Mouse (Mus musculus): ENCODE results near the gene Edn2.
A peak's percentile ranks its signal among the peaks of the same experiment; 100 is the strongest.

Gene Edn2

DNA sequence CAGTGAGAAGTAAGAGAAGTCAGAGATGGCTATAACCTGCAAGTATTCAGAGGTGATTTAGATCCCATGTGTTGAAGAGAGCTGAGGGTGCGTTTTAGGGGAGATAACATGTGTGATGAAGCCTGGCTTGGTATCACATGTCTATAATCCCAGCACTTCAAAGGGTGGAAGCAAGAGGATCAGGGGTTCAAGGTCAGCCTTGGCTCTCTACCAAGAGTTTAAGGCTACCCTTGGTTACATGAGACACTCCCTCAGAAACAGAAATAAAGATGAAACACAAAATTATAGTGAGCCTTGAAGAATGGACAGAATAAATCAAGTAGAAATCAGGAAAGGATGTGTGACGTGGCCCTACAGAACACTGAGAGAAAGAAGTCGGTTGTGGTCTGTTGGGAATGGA is 7.3 kb upstream of the Edn2 start:
- no peak for DNase-seq (ENCODE audit: low spot score in 2 of 2)

DNA sequence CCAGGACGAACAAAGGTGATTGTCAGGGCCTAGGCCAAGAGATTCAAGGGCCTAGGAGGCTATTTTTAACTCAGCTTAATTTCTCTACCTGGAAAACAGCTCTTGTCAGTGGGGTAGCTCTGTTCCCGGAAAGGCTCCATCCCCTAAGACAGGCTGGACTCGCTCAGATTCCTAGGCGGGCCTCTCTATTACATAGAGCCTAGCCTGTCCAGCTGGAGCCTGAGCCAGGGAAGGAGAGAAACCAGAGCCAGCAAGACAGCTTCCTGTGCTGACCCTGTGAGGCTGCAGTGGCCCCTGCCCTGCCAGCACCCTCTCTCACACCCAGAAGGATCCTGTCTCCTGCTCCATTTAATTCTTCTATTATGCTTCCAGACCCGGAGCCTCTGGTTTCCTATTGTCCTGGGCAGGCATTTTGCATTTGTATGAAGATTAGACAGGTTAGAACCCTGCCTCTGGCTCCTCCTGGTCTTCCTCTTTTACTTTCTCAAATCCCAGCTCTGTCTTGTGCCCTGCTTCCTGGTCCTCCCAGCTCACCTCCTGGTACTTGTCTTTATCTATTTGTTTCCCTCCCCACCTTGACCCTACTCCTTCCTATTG is 2.2 kb upstream of the Edn2 start:
- DNase-seq (ENCODE audit: low spot score in 2 of 2), result no peak

DNA sequence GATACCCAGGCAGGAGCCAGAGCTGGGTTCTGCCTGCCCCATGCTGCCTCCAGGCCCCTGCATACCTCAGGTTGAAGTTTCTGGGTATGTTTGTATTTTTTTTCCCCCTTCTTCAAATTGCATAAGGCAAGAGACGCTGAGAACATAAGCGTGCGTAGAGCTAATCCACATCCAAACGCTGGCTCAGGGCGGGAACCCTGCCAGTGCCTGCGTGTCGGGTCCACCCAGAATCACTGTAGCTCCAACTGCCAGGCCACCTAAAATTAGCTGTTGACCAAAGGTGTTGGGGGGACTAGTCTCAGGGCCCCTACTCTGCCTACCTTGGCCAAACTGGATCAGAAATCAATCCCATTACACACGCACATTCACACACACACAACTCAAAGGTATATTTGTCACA is 1.6 kb downstream of the Edn2 start:
- DNase-seq (ENCODE audit: low spot score in 2 of 2), result no peak

- peak in 1 of 2 experiments; percentile 58 for DNase-seq (ENCODE audit: low spot score in 2 of 2)
Measured at GRCm38 (mm10) chr4:120163242-120163641, 2.2 kb downstream of the Edn2 start.

DNA sequence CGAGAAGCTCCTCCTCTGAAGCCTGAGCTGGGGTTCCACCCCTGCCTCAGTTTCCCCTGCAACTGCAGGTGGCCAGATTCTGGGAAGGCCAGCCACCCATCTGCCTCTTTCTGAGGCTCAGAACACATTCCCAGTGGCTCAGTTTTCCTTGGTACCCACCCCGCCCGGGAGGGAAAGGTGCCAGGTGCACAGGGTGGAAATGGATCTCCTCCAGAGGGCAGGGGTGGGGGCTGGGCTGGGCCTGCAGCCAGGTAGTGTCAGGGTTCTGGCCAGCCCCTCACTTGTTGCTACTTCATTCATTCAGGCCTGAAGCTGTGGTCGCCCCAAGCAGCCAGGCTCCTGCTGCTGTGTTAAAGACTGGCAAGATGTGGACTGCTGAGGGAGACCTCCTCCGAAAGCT is 3.3 kb downstream of the Edn2 start:
- DNase-seq (ENCODE audit: low spot score in 2 of 2), result no peak

- DNase-seq (ENCODE audit: low spot score in 2 of 2), result no peak
Measured at GRCm38 (mm10) chr4:120167778-120168177, 6.8 kb downstream of the Edn2 start.

GRCm38 (mm10) chr4:120168346-120168745 is 7.3 kb downstream of the Edn2 start:
- DNase-seq (ENCODE audit: low spot score in 2 of 2), result no peak

DNA sequence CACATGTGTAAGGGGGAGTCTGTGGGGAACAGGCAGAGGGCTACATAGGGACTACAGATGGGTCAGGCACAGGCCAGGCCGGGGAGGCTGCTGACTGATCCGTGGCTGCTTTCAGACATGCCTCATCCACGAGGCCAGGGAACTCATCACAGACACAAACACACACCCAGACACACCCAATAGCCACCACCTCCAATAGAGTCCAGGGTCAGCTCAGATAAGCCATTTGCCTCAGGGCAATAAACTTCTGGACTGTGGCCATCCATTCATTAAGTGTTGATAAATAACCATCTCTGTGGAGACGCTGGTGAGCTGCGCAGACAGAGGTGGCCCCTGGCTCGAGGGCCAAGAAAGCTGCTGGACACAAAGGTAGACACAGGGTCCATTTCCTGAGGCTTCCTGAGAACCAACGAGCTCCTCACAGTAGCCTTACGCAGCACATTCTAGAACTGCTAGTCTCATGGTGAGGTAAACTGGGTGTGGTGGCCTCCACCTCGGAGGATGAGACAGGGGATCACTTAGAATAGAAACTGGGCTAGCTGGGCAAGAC is 9.5 kb downstream of the Edn2 start:
- DNase-seq (ENCODE audit: low spot score in 2 of 2), result no peak

- DNase-seq (ENCODE audit: low spot score in 2 of 2), result no peak
Measured at GRCm38 (mm10) chr4:120172050-120172684, 11.2 kb downstream of the Edn2 start.

DNA sequence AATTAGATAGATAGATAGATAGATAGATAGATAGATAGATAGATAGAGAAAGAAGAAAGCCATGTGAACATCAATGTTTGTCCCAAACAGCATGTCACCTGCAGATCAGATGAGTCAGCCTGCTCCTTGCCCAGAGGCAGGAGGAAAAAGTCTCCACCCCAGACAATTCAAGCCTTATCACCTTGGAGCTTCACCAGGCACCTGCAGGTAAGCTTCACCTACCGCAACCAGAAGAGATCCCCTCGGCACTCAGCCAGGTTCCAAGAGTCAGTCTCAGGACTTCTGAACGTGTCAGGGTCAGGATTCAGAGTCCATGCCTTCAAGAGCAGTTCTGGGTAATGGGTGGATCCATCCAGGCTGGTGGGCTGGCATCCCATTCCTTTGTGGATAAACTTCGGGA is 18.1 kb downstream of the Edn2 start:
- DNase-seq (ENCODE audit: low spot score in 2 of 2), result no peak

GRCm38 (mm10) chr4:120180535-120180934 is 19.5 kb downstream of the Edn2 start:
- DNase-seq (ENCODE audit: low spot score in 2 of 2), result no peak

DNA sequence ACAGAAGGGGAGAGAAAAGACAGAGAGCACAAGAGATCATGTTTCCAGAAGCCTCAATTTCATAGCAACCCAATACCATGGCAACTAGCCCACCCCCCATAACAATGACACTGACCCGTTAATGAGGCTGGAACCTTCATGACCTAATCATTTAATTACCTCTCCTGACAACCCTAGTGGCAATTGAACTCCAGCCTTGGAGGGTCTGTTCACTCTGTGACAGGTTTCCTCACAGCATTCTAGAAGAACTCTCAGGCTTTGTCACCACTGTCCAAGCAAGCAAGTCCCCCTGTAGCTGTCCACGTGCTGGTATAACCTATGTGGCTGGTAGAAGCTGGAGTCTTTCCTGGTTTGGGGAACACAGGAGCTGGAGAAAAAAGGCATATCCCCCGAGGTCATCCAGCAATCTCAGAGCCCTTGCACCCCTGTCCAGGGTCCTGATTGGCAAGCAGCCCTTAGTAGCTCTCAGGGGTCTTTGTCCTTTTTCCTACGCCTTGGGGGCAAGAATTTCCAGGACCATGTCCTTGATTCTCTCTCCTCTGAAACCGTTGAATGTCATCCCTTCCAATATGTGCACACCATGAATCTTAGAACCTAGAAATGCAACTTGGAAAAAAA is 23.5 kb downstream of the Edn2 start:
- no peak for DNase-seq (ENCODE audit: low spot score in 2 of 2)

DNA sequence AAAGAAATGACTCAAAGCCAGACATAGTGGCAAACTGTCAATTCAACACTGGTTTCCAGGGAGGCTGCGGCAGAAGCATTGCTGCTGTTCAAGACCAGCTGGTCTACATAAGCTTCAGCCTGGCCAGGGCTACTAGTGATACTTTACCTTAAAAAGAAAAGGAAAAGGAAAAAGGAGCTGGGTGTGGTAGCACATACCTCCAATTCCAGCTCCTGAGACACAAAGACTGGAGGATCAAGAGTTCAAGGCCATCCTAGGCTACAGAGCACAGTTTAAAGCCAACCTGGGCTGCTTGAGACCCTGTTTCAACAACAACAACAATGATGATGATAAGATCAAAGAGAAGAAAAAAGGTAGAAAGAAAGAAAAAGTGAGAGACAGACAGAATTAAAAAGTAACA is 25.4 kb downstream of the Edn2 start:
- no peak for DNase-seq (ENCODE audit: low spot score in 2 of 2)

GRCm38 (mm10) chr4:120186934-120187333 is 25.9 kb downstream of the Edn2 start:
- DNase-seq (ENCODE audit: low spot score in 2 of 2), result no peak

DNA sequence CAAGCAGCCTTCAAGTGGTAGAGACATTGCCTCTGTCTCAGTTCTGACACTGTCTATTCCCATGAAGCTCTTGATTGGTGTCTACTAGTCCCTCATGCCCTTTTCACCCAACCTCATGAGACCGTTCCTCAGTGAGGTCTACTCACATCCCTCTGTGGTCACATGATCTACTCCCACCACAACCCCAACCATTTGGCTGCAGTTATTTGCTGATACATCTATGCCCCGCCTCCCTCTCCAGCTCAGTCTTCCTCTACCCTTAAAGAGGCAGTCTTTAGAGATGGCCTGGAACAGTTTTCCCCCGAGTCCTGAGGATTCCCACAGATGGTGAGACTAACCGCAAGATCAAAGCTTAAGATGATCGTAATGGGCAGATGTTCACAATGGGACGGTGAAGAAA is 27.2 kb downstream of the Edn2 start:
- no peak for DNase-seq (ENCODE audit: low spot score in 2 of 2)

GRCm38 (mm10) chr4:120188651-120189161 is 27.7 kb downstream of the Edn2 start:
- DNase-seq (ENCODE audit: low spot score in 2 of 2), result peak; percentile 19 to 55

DNA sequence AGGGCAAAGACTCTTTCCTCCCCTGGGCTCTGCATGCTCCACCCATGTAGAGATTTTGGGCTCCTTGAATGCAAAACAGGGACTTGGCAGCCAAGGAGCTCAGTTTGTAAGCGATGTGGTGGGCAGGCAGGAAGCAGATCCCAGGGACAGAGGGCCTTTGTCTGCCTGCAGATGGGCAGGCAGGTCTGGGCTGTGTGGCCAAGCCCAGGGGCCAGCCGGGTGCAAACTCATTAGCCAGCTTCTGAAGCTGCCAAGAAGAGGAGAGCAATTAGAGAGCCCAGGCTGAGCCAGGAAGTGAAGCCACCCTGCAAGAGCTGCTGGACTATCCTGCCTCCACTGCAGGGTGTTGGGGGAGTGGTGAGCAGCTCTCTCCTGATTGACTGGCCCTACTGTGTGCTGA is 28.9 kb downstream of the Edn2 start:
- peak; percentile 10 to 36 for DNase-seq (ENCODE audit: low spot score in 2 of 2)

DNA sequence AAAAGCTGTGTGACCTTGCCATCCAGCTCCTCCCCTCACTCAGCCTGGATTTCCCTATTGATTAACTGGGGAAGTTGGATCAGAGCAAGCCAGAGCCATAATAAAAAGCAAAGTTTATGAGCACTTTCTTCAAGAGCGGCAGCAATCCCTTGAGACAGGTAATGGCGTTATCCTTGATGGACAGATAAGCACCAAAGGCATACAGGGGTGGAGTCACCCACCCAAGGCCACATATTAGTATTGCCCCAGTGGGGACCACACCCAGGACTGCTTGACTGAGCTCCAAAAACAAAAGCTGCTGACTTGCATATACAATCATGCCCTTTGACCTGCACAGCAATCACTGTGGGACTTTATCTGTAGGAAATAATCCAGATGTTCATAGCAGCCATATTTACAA is 31.0 kb downstream of the Edn2 start:
- DNase-seq (ENCODE audit: low spot score in 2 of 2), result no peak

GRCm38 (mm10) chr4:120194026-120194425 is 33.0 kb downstream of the Edn2 start:
- DNase-seq (ENCODE audit: low spot score in 2 of 2), result no peak

GRCm38 (mm10) chr4:120194965-120195364 is 34.0 kb downstream of the Edn2 start:
- no peak for DNase-seq (ENCODE audit: low spot score in 2 of 2)

GRCm38 (mm10) chr4:120199184-120199885 is 38.3 kb downstream of the Edn2 start:
- DNase-seq (ENCODE audit: low spot score in 2 of 2), result no peak

DNA sequence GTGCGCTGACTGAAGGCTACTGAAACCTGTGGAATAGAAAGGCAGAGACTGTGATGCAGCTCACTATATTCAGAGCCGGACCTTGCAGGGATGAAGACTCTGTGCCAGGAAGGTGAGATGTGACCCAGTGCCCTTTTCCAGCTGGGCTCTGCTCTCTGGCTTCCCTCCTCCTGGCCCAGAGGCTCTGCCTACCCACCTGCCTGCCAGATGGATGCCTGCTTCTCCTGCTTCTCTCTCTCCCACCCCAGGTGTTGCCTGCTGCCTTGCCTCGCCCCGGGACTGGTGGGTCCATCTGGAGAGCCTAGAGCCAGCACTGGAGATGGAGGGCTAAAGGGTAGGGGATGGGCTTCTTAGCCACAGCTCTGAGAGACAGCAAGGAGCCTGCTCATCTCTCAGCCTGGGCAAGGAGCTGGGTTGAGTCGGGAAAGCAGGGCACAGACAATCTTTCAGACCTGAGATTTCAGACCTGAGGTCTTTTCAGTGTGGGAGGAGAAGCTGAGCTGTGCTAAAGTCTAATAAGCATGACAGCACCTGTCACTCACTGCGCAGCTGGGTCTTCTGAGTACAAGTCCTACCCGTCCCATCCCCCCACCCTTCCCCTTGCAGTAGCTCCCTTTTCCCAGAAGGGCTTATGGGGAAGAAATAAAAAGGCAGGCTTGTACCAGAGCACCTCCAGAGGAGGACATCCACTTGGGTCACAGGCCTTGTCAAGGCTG is 39.7 kb downstream of the Edn2 start:
- no peak for DNase-seq (ENCODE audit: low spot score in 2 of 2)
